Mouse (Mus musculus) testis, adult 2 months (tissue): ENCODE data around the gene Sec11a.

ENCODE experiments used
- CTCF ChIP-seq: fragments of 200-500 bp; IDR thresholded peaks from 2 replicates; pipeline ENCODE4 v1.5.1; 2012; ENCODE audit warnings: low read depth, mild to moderate bottlenecking, inconsistent platforms, low read length, moderate library complexity; ENCODE audit not compliant: control insufficient read depth, insufficient read depth, insufficient replicate concordance
- POLR2A ChIP-seq: fragments of 200-500 bp; IDR thresholded peaks from 2 replicates; pipeline ENCODE4 v1.6.1; 2012; ENCODE audit warnings: low read depth, mild to moderate bottlenecking, inconsistent platforms, low read length, moderate library complexity; ENCODE audit not compliant: control insufficient read depth

GRCm38 (mm10) chr7:80993834-80994662 is 46.5 kb upstream of the Sec11a start:
- TF ChIP-seq CTCF = no peak
- TF ChIP-seq POLR2A = no peak
